Mouse (Mus musculus) erythroblast, embryonic 14.5 days (primary cell): ENCODE measurements around the gene Slc25a17.

ENCODE experiments used
- GATA1 ChIP-seq: IDR thresholded peaks from 2 replicates; pipeline ENCODE4 v1.6.1; 2012; ENCODE audit warnings: low read length, inconsistent platforms, mixed read lengths
- TAL1 ChIP-seq: IDR thresholded peaks from 3 replicates; pipeline ENCODE4 v1.6.1; 2012; ENCODE audit warnings: low read length, inconsistent platforms, mixed read lengths

- TF ChIP-seq TAL1 (no peak), GATA1 (no peak)
These were observed 55.6 kb downstream of the Slc25a17 start for GRCm38 (mm10) chr15:81305035-81305434.
